15 mouse cellular contexts compared by ENCODE assay signal in the genomic region with DNA sequence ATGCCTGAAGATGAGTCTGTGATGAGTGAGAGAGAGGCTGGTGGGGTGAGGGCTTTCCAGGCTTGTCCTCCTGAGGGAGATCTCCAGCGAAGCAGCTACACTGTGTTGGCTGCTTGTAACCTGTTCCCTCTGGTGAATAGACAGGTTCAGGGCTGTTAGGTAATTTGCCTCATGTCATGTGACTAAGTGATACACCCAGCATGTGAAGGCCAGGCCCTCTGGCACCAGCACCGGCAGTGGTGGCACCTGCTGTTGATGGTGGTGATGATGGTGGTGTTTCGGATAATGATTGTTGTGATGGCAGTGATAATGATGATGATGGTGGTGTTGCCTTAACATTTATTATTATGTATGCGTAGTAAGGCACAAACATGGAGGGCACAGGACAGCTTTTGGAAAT. TPM values are rescaled to one million over a fixed set of nuclear protein-coding genes. Genes with fewer than 3 reads are reported as not detected.
"Had no signal": no experiment of that assay in that cellular context is flagged by ENCODE, and none has a peak within 500 bp of the region (broad histone marks: within the 10 kb centered on the region; RNA-seq: fewer than 3 reads in every experiment).

No protein-coding gene starts in this region.

- H3K9me3 ChIP-seq: kidney, embryonic 15.5 days; limb, embryonic 10.5 days; liver, embryonic 15.5 days; lung, embryonic 15.5 days; megakaryocyte, embryonic 14.5 days; midbrain, embryonic 13.5 days had no signal

- H3K27ac ChIP-seq: kidney, embryonic 15.5 days; left cerebral cortex, adult 2 months; limb, embryonic 10.5 days; liver, embryonic 15.5 days; lung, embryonic 15.5 days; macrophage; midbrain, embryonic 13.5 days had no signal

- ATAC-seq: midbrain, embryonic 13.5 days had no signal

- H3K4me2 ChIP-seq: kidney, embryonic 15.5 days; liver, embryonic 15.5 days; lung, embryonic 15.5 days; midbrain, embryonic 13.5 days had no signal

- DNase-seq: kidney, adult 18-20 months; lung, postnatal 14 days; thymus, postnatal 4 days had no signal

- H3K27me3 ChIP-seq: kidney, embryonic 15.5 days; liver, embryonic 15.5 days; lung, embryonic 15.5 days; megakaryocyte, embryonic 14.5 days; midbrain, embryonic 13.5 days had no signal

- H3K9ac ChIP-seq: kidney, embryonic 15.5 days; liver, embryonic 15.5 days; lung, embryonic 15.5 days; midbrain, embryonic 13.5 days had no signal

- H3K4me3 ChIP-seq: kidney, embryonic 15.5 days; left cerebral cortex, adult 2 months; limb, embryonic 10.5 days; liver, embryonic 15.5 days; lung, embryonic 15.5 days; megakaryocyte, embryonic 14.5 days; midbrain, embryonic 13.5 days had no signal

RNA-seq across cellular contexts. Expression of gene Gm9918, which starts 59.5 kb away (rescaled TPM):
- total RNA-seq: layer of hippocampus, postnatal 25 days; left cerebral cortex, adult 2 months; left cerebral cortex, postnatal 14 days; midbrain, postnatal 0 days had no signal
- polyA plus RNA-seq: liver, embryonic 15.5 days; macrophage; midbrain, postnatal 0 days; neural tube, embryonic 14.5 days had no signal
